ENCODE assay signal across 19 mouse cellular contexts in genomic region chr4:141411430-141411992, GRCm38 (mm10). TPM values are rescaled to one million over a fixed set of nuclear protein-coding genes. Genes with fewer than 3 reads are reported as not detected.
DNase-seq lines count a peak whose midpoint lies in the region; ATAC-seq and TF ChIP-seq lines count a peak whose summit lies in the region.
"Had no signal": no experiment of that assay in that cellular context is flagged by ENCODE, and none has a peak within 500 bp of the region (broad histone marks: within the 10 kb centered on the region; RNA-seq: fewer than 3 reads in every experiment).

No protein-coding gene starts in this region.

- no peaks in the 10 kb centered on the region for H3K36me3 ChIP-seq in heart, adult 2 months (ENCODE audit: control insufficient read depth, insufficient read depth, low read length)
- H3K36me3 ChIP-seq in thymus, adult 2 months (ENCODE audit: control insufficient read depth, insufficient read depth, low read length) = no peaks in the 10 kb centered on the region
- H3K36me3 ChIP-seq in splenic B cell, adult 2 months (ENCODE audit: control insufficient read depth, insufficient read depth, low read length, poor library complexity, severe bottlenecking) = no peaks in the 10 kb centered on the region
- H3K36me3 ChIP-seq: embryonic facial prominence, embryonic 13.5 days; liver, embryonic 13.5 days; midbrain, embryonic 13.5 days had no signal

- no peak for TF ChIP-seq POLR2A in heart, adult 2 months (IDR thresholded peaks at IDR 0.05; ENCODE audit: insufficient read depth, low read depth, low read length)
- no peak for TF ChIP-seq POLR2A in thymus, adult 2 months (IDR thresholded peaks at IDR 0.05; ENCODE audit: control insufficient read depth, extremely low read depth, insufficient read depth, low read length, poor library complexity)

- 30% methylated on average over 22 of the region's 22 CpGs for WGBS in heart, adult 2 months
- 38% methylated on average over 22 of the region's 22 CpGs for WGBS in thymus, adult 2 months

- H3K9ac ChIP-seq in heart, adult 2 months (ENCODE audit: low read depth, low read length) = no peak overlapping the region
- H3K9ac ChIP-seq: embryonic facial prominence, embryonic 13.5 days; liver, embryonic 13.5 days; midbrain, embryonic 13.5 days had no signal

- ATAC-seq in megakaryocyte-erythroid progenitor cell, adult 5-6 weeks (replicated peaks; ENCODE audit: low FRiP score, low TSS enrichment, poor library complexity, severe bottlenecking) = no peak
- ATAC-seq: forebrain, embryonic 14.5 days; midbrain, embryonic 13.5 days had no signal

- TF ChIP-seq EP300 in heart, adult 2 months (IDR thresholded peaks at IDR 0.05; ENCODE audit: insufficient read depth, low read depth, low read length) = no peak

- no peaks in the 10 kb centered on the region for H3K27me3 ChIP-seq in heart, adult 2 months (ENCODE audit: control insufficient read depth, insufficient read depth, low read length)
- H3K27me3 ChIP-seq in thymus, adult 2 months (ENCODE audit: control insufficient read depth, insufficient read depth, low read length) = no peaks in the 10 kb centered on the region
- no peaks in the 10 kb centered on the region for H3K27me3 ChIP-seq in splenic B cell, adult 2 months (ENCODE audit: control insufficient read depth, insufficient read depth, low read length, poor library complexity, severe bottlenecking)

- 0 out of 2 replicates have a peak, but pooled peaks cover 1% of the 10 kb centered on the region for H3K4me1 ChIP-seq in heart, adult 2 months (ENCODE audit: control insufficient read depth, insufficient read depth, low read length)
- no peaks in the 10 kb centered on the region for H3K4me1 ChIP-seq in thymus, adult 2 months (replicated peaks; ENCODE audit: control insufficient read depth, insufficient read depth, low read length)
- H3K4me1 ChIP-seq: embryonic facial prominence, embryonic 13.5 days; liver, embryonic 13.5 days; midbrain, embryonic 13.5 days had no signal

- DNase-seq in heart, adult 2 months = no peak
- no peak for DNase-seq in heart, adult 11 months
- DNase-seq in left cerebral cortex, adult 2 months (ENCODE audit: extremely low spot score in 1 of 2, low spot score in 2 of 2) = no peak
- no peak for DNase-seq in left cerebral cortex, adult 8-10 months (ENCODE audit: low spot score in 2 of 2)
- DNase-seq in thymus, adult 2 months = no peak
- no peak for DNase-seq in thymus, postnatal 14 days
- peak; percentile 34 for DNase-seq in splenic B cell, adult 2 months (ENCODE audit: low read depth, low spot score)
- DNase-seq: gastrocnemius, postnatal 25 days; liver, embryonic 13.5 days had no signal

- no peaks in the 10 kb centered on the region for H3K79me2 ChIP-seq in heart, adult 2 months (replicated peaks; ENCODE audit: control insufficient read depth, insufficient read depth, low read length)

- H3K4me3 ChIP-seq in heart, adult 2 months = no peak overlapping the region
- H3K4me3 ChIP-seq in left cerebral cortex, adult 2 months = no peak overlapping the region
- no peak overlapping the region for H3K4me3 ChIP-seq in thymus, adult 2 months (ENCODE audit: control insufficient read depth, insufficient read depth, low read length)
- H3K4me3 ChIP-seq: embryonic facial prominence, embryonic 13.5 days; liver, embryonic 13.5 days; midbrain, embryonic 13.5 days had no signal

- no peak overlapping the region for H3K27ac ChIP-seq in heart, adult 2 months
- no peak overlapping the region for H3K27ac ChIP-seq in left cerebral cortex, adult 2 months
- H3K27ac ChIP-seq in thymus, adult 2 months (ENCODE audit: control insufficient read depth, insufficient read depth, low read length) = no peak overlapping the region
- H3K27ac ChIP-seq: embryonic facial prominence, embryonic 13.5 days; liver, embryonic 13.5 days; midbrain, embryonic 13.5 days had no signal

- intact Hi-C loops in heart, adult 2 months (cut with DNase I) = no loop called here
- intact Hi-C loops in left cerebral cortex, adult 2 months (cut with DNase I) = no loop called here

- peak; percentile 45 for TF ChIP-seq CTCF in heart, adult 2 months (IDR thresholded peaks at IDR 0.05)
- peak; percentile 22 for TF ChIP-seq CTCF in left cerebral cortex, adult 2 months (IDR thresholded peaks at IDR 0.05)
- TF ChIP-seq CTCF in thymus, adult 2 months (IDR thresholded peaks at IDR 0.05; ENCODE audit: borderline replicate concordance, control insufficient read depth, extremely low read depth, insufficient read depth, low read length, poor library complexity) = peak; percentile 43; the same call in 1 of the 2 replicates

RNA-seq across cellular contexts. Expression of gene Clcnkb, which starts 4.3 kb away (rescaled TPM):
- total RNA-seq in heart, adult 2 months (2021) = under 1 TPM; 0.43 to 0.57 TPM
- polyA plus RNA-seq in heart, adult 2 months (2012; rRNA removed) = 2.1 and 4.6 TPM in 2 replicates
- not detected for total RNA-seq in left cerebral cortex, adult 2 months (2021)
- total RNA-seq in left cerebral cortex, adult 8-10 months (2022) = under 1 TPM in 1 of 4 experiments, not detected in 3; 0.74 TPM
- polyA plus RNA-seq in thymus, adult 2 months (2012; rRNA removed) = 0.24 and 0.27 TPM in 2 replicates
- total RNA-seq in megakaryocyte-erythroid progenitor cell, adult 5-6 weeks (2014; fragmentation: Nextera tagmentation) = not detected in 2 replicates
- total RNA-seq in megakaryocyte-erythroid progenitor cell, adult 5-6 weeks (2017) = not detected in 2 replicates
- total RNA-seq: gastrocnemius, postnatal 25 days; layer of hippocampus, adult 8-10 months had no signal
- polyA plus RNA-seq: C2C12; embryonic facial prominence, embryonic 13.5 days; forebrain, embryonic 14.5 days; hindbrain, embryonic 11.5 days; liver, embryonic 13.5 days; midbrain, embryonic 13.5 days; neural tube, embryonic 14.5 days; thymus, postnatal 0 days had no signal

RNA-seq across cellular contexts. Expression of gene Hspb7, which starts 9.1 kb away (rescaled TPM):
- 1,000 to 10,000 TPM; 1,066 to 1,498 TPM for total RNA-seq in heart, adult 2 months (2021)
- polyA plus RNA-seq in heart, adult 2 months (2012; rRNA removed) = 973 and 1,028 TPM in 2 replicates
- under 1 TPM; 0.40 to 0.57 TPM for total RNA-seq in left cerebral cortex, adult 2 months (2021)
- total RNA-seq in left cerebral cortex, adult 8-10 months (2022) = under 1 TPM; 0.30 to 0.97 (median 0.73) TPM
- polyA plus RNA-seq in thymus, adult 2 months (2012; rRNA removed) = 3.3 and 36.2 TPM in 2 replicates
- total RNA-seq in megakaryocyte-erythroid progenitor cell, adult 5-6 weeks (2014; fragmentation: Nextera tagmentation) = not detected in 2 replicates
- not detected in 2 replicates for total RNA-seq in megakaryocyte-erythroid progenitor cell, adult 5-6 weeks (2017)
- polyA plus RNA-seq: embryonic facial prominence, embryonic 13.5 days; forebrain, embryonic 14.5 days; hindbrain, embryonic 11.5 days; midbrain, embryonic 13.5 days; thymus, postnatal 0 days had no signal

RNA-seq across cellular contexts. Expression of gene Clcnka, which starts 13.0 kb away (rescaled TPM):
- total RNA-seq in heart, adult 2 months (2021) = not detected
- 0.04 TPM in 1 of 2 replicates, not detected in the other for polyA plus RNA-seq in heart, adult 2 months (2012; rRNA removed)
- total RNA-seq in left cerebral cortex, adult 2 months (2021) = under 1 TPM in 1 of 2 experiments, not detected in 1; 0.36 TPM
- total RNA-seq in left cerebral cortex, adult 8-10 months (2022) = 1 to 10 TPM in 1 of 4 experiments, under 1 TPM in 1, not detected in 2; 0.39 to 1.8 TPM
- polyA plus RNA-seq in thymus, adult 2 months (2012; rRNA removed) = 0.35 and 0.46 TPM in 2 replicates
- total RNA-seq in megakaryocyte-erythroid progenitor cell, adult 5-6 weeks (2014; fragmentation: Nextera tagmentation) = not detected in 2 replicates
- not detected in 2 replicates for total RNA-seq in megakaryocyte-erythroid progenitor cell, adult 5-6 weeks (2017)
- total RNA-seq: layer of hippocampus, adult 8-10 months had no signal
- polyA plus RNA-seq: C2C12; forebrain, embryonic 14.5 days; liver, embryonic 13.5 days; midbrain, embryonic 13.5 days had no signal

RNA-seq across cellular contexts. Expression of gene Srarp, which starts 24.4 kb away (rescaled TPM):
- total RNA-seq in heart, adult 2 months (2021) = 1 to 10 TPM; 1.6 to 2.2 TPM
- polyA plus RNA-seq in heart, adult 2 months (2012; rRNA removed) = 0.94 and 2.4 TPM in 2 replicates
- total RNA-seq in left cerebral cortex, adult 2 months (2021) = 1 to 10 TPM; 3.8 to 4.2 TPM
- 1 to 10 TPM; 2.8 to 4.9 (median 3.0) TPM for total RNA-seq in left cerebral cortex, adult 8-10 months (2022)
- 0.40 and 0.42 TPM in 2 replicates for polyA plus RNA-seq in thymus, adult 2 months (2012; rRNA removed)
- not detected in 2 replicates for total RNA-seq in megakaryocyte-erythroid progenitor cell, adult 5-6 weeks (2014; fragmentation: Nextera tagmentation)
- total RNA-seq in megakaryocyte-erythroid progenitor cell, adult 5-6 weeks (2017) = not detected in 2 replicates
- total RNA-seq: adrenal gland, postnatal 4 days had no signal
- polyA plus RNA-seq: C2C12; embryonic facial prominence, embryonic 13.5 days; hindbrain, embryonic 11.5 days; liver, embryonic 13.5 days; midbrain, embryonic 13.5 days; thymus, postnatal 0 days had no signal

RNA-seq across cellular contexts. Expression of gene Zbtb17, which starts 32.9 kb away (rescaled TPM):
- total RNA-seq in heart, adult 2 months (2021) = 10 to 100 TPM; 22.9 to 26.4 TPM
- 23.3 and 29.9 TPM in 2 replicates for polyA plus RNA-seq in heart, adult 2 months (2012; rRNA removed)
- 10 to 100 TPM; 45.3 to 46.4 TPM for total RNA-seq in left cerebral cortex, adult 2 months (2021)
- 10 to 100 TPM; 36.7 to 42.0 (median 38.0) TPM for total RNA-seq in left cerebral cortex, adult 8-10 months (2022)
- polyA plus RNA-seq in thymus, adult 2 months (2012; rRNA removed) = 87.3 and 98.6 TPM in 2 replicates
- 13.4 and 16.6 TPM in 2 replicates for total RNA-seq in megakaryocyte-erythroid progenitor cell, adult 5-6 weeks (2014; fragmentation: Nextera tagmentation)
- 21.5 and 26.6 TPM in 2 replicates for total RNA-seq in megakaryocyte-erythroid progenitor cell, adult 5-6 weeks (2017)

Comparison
In these comparisons a context has a peak if more than half of its experiments do, and no peak if none do; other contexts are left out.
1. RNA of gene Hspb7, which starts 9.1 kb away (total RNA-seq): 1,066 to 1,498 TPM in heart, adult 2 months; 0.30 to 0.97 TPM in left cerebral cortex, adult 8-10 months, 0.40 to 0.57 TPM in left cerebral cortex, adult 2 months and not detected in megakaryocyte-erythroid progenitor cell, adult 5-6 weeks; every median in the first group is over 100 times any median in the second.
2. Peak in every context shown above with its lines, with median percentiles within 50 percentile points of each other: CTCF ChIP-seq.